Mouse (Mus musculus): ENCODE measurements around the gene Mcub.

GRCm38 (mm10) chr3:129904381-129905132 is 65.4 kb downstream of the Mcub start:
- TF ChIP-seq POLR2A (IDR thresholded peaks at IDR 0.05; ENCODE audit: low read depth, low read length) (no peak), CTCF (IDR thresholded peaks at IDR 0.05; ENCODE audit: borderline replicate concordance, insufficient read depth, low read length) (no peak)
